Mouse (Mus musculus) mouse embryonic stem cell (cell line): ENCODE data around the gene Tldc1.

Source experiments
- in situ Hi-C, 2 experiments: fragments of 300-500 bp; cut with MboI; formaldehyde crosslinking; loops; 1 replicate in 1 of 2; 3 replicates in 1 of 2; pipeline ENCODE4 v1.14.3; 2019 to 2020; ENCODE audit warnings: low sequenced_read_pairs in 2 of 2, low pct_unique_long_range_greater_than_20kb in 1 of 2, mixed read lengths in 1 of 2; ENCODE audit not compliant: unreplicated experiment in 1 of 2

Tldc1 gene

GRCm38 (mm10) chr8:119743291-119744026 lies 34.8 kb downstream of the Tldc1 start:
- in situ Hi-C loops = no loop called here

DNA sequence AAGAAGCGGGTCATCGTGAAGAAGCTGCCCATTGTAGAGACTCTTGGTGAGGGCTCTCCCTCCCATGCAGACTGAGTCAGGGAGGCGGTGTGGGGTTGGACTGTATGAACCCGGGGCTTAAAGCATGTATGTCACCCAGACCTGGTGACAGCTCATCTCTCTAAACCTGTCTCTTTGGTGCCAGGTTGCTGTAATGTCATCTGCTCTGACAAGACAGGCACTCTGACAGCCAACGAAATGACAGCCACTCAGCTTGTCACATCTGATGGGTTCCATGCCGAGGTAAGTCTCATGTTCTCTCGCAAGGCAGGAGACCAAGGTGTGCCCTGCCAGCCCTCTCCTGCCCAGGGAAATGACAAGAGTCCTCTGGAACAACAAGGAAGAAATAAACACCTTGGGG lies 35.8 kb downstream of the Tldc1 start:
- in situ Hi-C loops = no loop called here

- in situ Hi-C loops = no loop called here
These were observed 37.6 kb downstream of the Tldc1 start for GRCm38 (mm10) chr8:119740634-119741033.

GRCm38 (mm10) chr8:119738129-119738907 lies 39.9 kb downstream of the Tldc1 start:
- in situ Hi-C loops = no loop called here

GRCm38 (mm10) chr8:119737093-119737900 lies 40.9 kb downstream of the Tldc1 start:
- in situ Hi-C loops = no loop called here

DNA sequence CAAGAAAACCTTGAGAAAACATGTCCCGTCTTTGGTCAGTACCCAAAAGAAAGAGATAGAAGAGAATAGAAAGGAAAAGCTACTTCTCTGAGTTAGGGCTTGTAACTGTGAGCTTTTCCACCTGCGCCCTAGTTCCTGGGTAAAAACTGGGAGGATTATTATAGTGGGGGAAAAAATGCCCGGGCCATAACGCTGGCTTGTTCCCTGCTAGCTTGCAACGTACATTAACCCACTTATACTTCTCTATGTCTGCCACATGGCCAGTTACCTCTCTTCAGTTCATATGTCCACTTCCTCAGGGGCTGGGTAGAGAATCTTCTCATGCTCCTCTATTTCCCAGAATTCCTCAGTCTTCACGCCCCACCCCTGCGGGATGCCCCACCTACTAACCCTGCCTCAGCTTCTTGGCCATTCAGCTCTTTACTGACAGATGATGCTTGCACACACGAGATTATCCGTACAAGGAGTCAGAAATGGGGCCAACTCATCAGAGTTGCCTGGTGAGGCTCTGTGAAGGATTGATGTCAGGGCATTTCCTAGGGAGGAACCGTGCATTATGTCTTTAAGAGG lies 41.8 kb downstream of the Tldc1 start:
- in situ Hi-C loops = no loop called here

GRCm38 (mm10) chr8:119732072-119732471 lies 46.1 kb downstream of the Tldc1 start:
- in situ Hi-C loops = no loop called here

DNA sequence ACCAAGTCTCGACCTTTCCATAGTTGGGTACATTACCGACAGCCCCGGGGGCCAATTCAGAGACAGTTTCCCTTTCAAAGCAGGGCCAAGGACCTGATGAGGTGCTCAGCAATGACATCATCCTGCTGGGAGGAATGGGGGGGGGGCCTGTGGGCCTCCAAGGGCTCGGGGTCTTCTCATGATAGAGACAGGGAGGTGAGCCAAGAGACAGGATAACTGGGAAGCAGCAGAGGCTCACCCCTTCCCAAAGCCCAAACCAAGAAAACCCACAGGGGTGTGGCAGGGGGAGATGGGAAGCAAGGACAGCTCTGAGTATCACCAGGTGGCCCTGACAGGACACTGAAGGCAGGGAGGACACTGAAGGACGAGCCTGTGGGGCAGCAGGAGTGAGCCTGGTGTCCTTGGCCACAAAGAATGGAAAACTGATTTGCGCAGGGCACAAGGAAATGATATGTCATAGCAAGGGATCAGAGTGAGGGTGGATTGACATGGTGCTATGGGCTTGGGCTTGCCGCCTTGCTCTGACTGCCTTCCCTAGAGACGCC lies 49.8 kb downstream of the Tldc1 start:
- in situ Hi-C loops = no loop called here

DNA sequence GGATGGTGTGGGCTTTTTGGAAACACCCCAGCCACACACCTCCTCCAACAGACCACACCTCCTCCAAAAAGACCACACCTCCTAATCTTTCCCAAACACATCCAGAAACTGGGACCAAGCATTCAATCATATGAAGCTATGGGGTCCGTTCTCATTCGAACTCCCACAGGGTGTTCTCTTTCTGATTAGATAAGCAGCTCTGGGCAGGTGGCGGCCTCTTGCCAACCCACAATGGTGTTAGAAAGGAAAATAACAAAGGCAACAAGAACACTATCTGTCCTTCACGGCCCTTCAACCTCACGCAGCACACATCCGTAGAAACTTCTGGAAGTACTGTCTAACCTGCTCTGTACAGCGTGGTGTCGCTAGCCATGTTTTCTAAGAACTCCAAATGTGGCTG lies 51.1 kb downstream of the Tldc1 start:
- in situ Hi-C loops = no loop called here

- in situ Hi-C loops = no loop called here
These were observed 53.6 kb downstream of the Tldc1 start for GRCm38 (mm10) chr8:119724596-119724995.

DNA sequence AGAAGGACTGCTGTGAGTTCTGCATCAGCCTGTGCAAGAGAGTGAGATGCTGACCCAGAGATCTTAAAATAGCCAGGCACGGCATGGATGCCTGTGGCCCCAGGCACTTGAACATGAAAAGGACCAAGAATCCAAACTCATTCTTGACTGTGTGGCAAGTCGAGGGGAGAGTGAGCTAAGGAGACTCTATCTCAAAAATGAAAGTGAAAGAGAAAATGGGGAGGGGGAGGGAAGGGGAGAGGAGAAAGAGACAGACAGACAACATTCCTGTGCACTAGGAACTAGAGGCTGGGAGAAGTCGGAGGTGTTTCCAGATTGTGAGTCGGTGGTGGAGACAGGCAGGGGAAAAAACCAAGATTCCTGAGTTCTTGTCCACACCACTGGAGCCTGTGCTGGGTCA lies 54.5 kb downstream of the Tldc1 start:
- in situ Hi-C loops = no loop called here

DNA sequence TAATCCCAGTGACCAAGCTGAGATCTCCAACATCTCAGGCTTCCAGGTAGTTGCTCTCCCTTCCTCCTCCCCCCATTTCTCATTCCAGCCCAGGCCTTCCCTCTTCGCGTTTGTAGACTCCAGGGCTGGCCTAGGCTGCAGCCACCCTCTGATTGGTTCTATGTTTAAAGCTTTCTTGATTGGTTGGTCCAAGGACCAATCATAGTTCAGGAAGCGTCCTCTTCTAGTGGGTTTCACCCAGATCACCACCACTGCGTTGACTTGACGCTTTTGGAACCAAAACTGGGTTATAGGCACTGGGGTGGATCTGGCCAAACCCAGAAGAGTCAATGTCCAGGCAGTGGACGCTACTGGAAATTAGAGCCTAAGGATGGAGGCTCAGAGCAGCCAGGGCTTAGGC lies 55.9 kb downstream of the Tldc1 start:
- in situ Hi-C loops = no loop called here

DNA sequence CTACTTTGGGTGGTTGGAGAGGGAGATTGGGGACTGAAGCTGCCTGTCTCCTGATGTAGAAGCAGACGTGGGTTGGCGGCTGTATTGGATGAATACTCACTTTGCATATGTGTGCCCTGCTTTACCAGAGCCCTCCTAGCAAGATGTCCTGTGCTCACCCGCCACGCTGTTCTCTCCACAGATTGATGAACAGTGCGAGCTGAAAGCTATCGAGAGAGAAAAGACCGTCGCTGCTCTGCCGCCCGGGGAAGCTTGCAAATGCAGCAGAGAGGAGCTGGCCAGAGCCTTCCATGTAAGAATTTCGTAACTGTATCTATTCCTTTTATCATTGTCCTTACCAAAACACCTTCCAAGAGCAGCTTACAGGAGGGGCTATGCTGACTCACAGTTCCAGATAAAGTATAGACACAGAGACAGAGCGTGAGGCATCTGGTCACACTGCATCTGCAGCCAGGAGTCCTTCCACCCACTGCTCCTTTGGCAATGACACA lies 59.2 kb downstream of the Tldc1 start:
- in situ Hi-C loops = no loop called here

GRCm38 (mm10) chr8:119717765-119718164 lies 60.5 kb downstream of the Tldc1 start:
- in situ Hi-C loops = no loop called here

DNA sequence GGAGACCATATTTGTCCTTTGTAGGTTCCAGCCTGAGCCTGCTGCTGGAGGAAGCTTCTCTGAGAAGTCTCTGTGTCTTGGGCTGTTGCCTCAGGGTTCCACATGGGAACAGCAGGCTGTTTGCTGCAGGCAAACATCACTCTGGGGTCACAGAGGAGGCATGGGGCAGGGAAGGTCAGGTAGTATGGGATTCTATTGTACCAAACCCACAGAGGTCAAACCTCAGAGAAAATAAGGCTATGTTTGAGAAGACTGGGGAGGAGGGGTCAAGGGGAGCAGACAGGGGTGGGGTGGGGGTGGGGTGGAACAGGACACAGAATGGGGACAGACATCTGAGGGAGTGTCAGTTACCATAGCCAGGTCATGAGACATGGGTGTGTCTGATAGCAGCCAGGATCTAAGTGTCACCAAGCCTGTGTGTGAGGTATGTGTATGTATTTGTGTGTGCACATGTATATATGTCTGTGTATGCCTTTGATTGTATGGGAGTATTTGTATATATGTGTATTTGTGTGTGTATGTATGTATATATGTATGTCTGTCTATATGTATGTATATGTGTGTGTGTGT lies 61.4 kb downstream of the Tldc1 start:
- in situ Hi-C loops = no loop called here

- in situ Hi-C loops = no loop called here
These were observed 63.0 kb downstream of the Tldc1 start for GRCm38 (mm10) chr8:119715221-119715620.

DNA sequence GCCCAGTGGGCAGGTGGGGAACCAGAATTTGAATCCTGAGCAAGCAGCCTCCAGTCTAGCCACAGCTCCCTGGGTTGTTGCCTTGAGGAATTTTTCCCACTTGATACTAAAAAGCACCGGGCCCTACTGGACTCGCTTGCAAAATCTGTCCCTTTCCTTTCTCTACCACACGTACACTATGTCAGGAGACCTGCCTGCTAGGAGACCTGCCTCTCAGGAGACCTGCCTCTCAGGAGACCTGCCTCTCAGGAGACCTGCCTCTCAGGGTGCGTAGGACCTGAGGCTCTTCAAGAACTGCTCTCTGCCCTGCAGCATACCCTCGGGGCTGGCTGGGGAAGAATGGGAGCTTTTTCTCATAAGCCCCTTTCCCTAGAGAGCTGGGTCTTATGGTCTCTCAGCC lies 64.8 kb downstream of the Tldc1 start:
- in situ Hi-C loops = no loop called here

DNA sequence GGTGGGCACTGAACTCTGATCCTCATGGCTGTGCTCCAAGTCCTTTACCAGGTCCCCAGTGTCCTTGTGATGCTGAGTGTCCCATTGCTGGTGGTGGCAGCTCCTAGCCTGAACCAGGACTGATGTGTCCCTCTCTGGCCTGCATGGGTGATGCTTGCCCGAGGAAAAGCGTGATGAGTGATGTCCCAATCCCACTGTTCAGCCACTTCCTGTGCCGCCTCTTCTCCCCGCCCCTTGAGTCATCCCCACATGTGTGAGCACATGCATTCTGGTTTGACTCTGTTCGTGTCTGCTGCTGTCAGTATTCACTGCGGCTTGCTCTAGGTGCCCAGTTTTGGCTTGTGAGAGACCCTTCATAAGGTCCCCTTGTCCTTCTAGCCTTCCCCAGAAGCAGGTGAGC lies 66.0 kb downstream of the Tldc1 start:
- in situ Hi-C loops = no loop called here
